Mouse (Mus musculus): Measurements from ENCODE around the gene Noc4l. TPM values are rescaled to one million over a fixed set of nuclear protein-coding genes. Genes with fewer than 3 reads are reported as not detected.

Noc4l gene
- 54.0 and 62.4 TPM in 2 replicates for polyA plus RNA-seq (2015; fragmentation: Nextera tagmentation; extraction: Ambion mirVana)

DNA sequence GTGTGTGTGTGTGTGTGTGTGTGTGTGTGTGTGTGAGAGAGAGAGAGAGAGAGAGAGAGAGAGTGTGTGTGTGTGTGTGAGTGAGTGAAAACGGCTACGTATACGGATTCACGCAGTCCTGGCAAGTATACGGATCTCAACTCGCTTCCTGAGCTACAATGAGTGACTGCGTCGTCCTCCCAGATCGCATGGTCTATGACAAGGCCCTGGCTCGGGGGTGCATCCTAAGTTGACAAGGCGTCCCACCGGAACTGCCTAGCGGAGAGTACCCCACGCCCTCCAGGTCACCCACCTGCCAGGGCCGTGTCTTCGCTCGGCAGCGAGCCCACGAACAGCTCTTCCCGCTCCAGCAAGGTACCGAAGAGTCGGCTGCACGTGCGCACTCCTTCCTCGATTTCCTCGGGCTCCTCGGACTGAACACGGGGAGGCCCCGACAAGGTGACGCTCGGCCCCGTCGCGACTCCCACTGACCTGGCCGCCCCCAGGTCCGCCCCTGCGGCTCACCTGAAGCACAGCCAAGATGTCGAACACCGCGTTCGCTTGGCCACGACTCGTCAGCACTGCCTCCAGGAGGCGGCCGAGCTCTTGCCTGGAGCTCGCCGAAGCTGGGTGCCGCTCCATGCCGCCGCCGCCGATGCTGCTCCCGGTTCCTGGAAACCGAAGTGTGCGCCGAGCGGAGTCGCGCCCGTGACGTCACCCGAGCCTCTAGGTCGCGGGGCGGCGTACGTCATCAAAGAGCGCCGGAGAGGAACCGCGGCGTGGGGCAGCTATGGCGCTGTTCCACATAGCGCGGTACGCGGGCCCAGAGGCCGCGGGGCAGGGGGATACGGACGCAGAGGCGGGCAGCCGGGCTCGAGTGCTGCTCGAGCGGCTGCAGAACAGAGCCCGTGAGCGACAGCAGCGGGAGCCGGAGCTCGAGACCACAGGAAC lies at the start of gene Noc4l, which contains the start of gene Ddx51:
Gene Noc4l (minus strand): TSS at position 699 of the 930 bp plus-strand sequence.
Gene Ddx51 (plus strand): TSS at position 733 of the 930 bp plus-strand sequence.
- ATAC-seq (replicated peaks; ENCODE audit: low FRiP score) = peak; percentile 87
- peaks cover 75% of the 10 kb centered on the region for H3K36me3 ChIP-seq
- 1% methylated on average over 91 of the region's 91 CpGs for WGBS
- peak within 1 kb of the TSS; percentile 84 for H3K4me2 ChIP-seq
- H3K9ac ChIP-seq = peak within 1 kb of the TSS; percentile 89
- H3K4me3 ChIP-seq (replicated peaks) = peak within 1 kb of the TSS; percentile 98
- no peaks in the 10 kb centered on the region for H3K27me3 ChIP-seq
- peaks cover 15% of the 10 kb centered on the region for H3K4me1 ChIP-seq
- H3K27ac ChIP-seq = peak within 1 kb of the TSS; percentile 48; the same call in 1 of the 2 replicates
- no peaks in the 10 kb centered on the region for H3K9me3 ChIP-seq (replicated peaks)

GRCm38 (mm10) chr5:110698617-110699016 lies 45.4 kb upstream of the Noc4l start:
- Histone ChIP-seq H3K27me3 (no peaks in the 10 kb centered on the region), H3K4me2 (no peak overlapping the region), H3K36me3 (peaks cover 95% of the 10 kb centered on the region), H3K9me3 (replicated peaks) (no peaks in the 10 kb centered on the region), H3K9ac (no peak overlapping the region), H3K4me1 (no peaks in the 10 kb centered on the region), H3K27ac (no peak overlapping the region), H3K4me3 (replicated peaks) (no peak overlapping the region)
- 84% methylated on average over 4 of the region's 4 CpGs for WGBS
- ATAC-seq (replicated peaks; ENCODE audit: low FRiP score) = no peak

DNA sequence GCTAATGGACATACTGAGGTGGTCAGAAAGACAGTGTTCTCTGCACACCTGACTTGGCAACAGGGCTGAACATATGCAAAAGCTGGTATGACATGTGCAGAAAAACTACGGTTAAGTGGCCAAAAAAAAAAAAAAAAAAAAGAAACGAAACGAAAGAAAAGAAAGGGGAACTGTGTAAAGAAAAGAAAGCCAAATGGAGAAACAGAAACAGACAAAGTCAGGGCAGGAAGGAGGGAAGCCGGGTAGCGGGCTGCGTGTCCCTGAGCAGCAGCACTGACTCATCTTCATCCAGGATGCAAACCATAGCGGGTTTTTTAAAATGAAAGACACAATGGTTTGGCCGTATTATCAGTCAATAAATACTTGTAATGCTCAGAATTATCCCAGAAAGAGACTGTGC lies 28.8 kb upstream of the Noc4l start:
- Histone ChIP-seq H3K27me3 (no peaks in the 10 kb centered on the region), H3K9ac (no peak overlapping the region), H3K4me1 (no peaks in the 10 kb centered on the region), H3K9me3 (replicated peaks) (no peaks in the 10 kb centered on the region), H3K36me3 (peaks cover 96% of the 10 kb centered on the region), H3K4me3 (replicated peaks) (no peak overlapping the region), H3K27ac (no peak overlapping the region), H3K4me2 (no peak overlapping the region)
- ATAC-seq (replicated peaks; ENCODE audit: low FRiP score) = no peak
- 91% methylated on average over 7 of the region's 8 CpGs for WGBS

DNA sequence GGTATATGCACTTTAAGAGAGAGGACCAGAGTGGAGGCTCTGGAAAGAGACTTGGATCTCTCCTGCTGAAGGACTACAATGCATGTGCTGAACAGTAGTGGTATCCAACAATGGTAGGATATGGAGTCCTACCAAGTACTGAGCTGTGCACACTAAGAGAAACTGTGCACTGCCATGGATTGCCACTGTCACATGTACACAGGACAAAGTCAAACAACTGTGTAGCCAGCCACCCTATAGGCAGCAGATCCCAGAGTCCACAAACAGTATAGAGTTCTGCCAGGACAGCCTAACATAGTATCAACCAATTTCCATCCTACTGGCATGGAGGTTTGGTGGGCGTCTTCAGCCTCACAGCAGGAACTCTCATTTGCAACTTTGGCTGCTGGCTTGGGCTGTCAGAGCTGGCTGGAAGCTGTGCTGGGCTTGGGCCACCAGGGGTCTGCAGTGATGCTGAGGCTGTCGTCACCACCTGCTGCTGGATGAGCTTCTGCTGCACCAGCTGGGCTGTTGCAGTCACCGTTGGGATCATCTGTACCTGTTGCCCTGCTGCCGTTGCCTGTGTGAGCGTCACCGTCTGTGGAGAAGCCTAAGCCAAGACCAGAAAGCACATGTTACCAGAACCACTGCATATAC lies 12.4 kb upstream of the Noc4l start:
- no peak overlapping the region for H3K4me3 ChIP-seq (replicated peaks)
- peaks cover 96% of the 10 kb centered on the region for H3K36me3 ChIP-seq
- WGBS = 73% methylated on average over 6 of the region's 6 CpGs
- H3K9me3 ChIP-seq (replicated peaks) = no peaks in the 10 kb centered on the region
- no peak for ATAC-seq (replicated peaks; ENCODE audit: low FRiP score)
- no peaks in the 10 kb centered on the region for H3K27me3 ChIP-seq
- no peak overlapping the region for H3K4me2 ChIP-seq
- no peak overlapping the region for H3K9ac ChIP-seq
- H3K4me1 ChIP-seq = no peaks in the 10 kb centered on the region
- H3K27ac ChIP-seq = no peak overlapping the region

DNA sequence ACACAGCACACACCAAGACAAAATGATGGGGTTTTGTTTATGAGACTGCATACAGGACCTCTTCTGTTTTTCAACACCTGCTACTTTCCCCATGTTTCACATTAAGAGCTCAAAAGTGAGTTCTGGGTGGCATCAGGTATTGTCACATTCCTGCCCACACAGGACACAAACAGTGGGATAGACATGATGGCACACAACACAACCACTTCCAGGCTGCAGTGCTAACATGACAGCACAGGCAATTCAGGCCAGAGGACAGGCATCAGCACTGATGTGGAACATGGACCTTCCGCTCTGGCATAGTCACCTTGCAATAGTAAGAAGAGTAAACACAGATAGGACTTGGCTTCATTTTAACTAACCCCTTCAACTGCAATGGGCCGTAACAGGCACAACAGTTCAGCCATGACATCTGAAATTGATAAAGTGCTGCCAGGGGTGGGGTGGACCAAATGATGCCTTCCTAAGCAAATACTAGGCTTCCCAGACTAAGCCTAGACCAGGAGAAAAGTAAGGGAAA lies 11.6 kb upstream of the Noc4l start:
- ATAC-seq (replicated peaks; ENCODE audit: low FRiP score) = no peak
- Histone ChIP-seq H3K27me3 (no peaks in the 10 kb centered on the region), H3K4me2 (no peak overlapping the region), H3K9ac (no peak overlapping the region), H3K36me3 (peaks cover 96% of the 10 kb centered on the region), H3K4me1 (no peaks in the 10 kb centered on the region), H3K27ac (no peak overlapping the region), H3K9me3 (replicated peaks) (no peaks in the 10 kb centered on the region), H3K4me3 (replicated peaks) (no peak overlapping the region)
- WGBS = 91% methylated on average over 2 of the region's 2 CpGs

DNA sequence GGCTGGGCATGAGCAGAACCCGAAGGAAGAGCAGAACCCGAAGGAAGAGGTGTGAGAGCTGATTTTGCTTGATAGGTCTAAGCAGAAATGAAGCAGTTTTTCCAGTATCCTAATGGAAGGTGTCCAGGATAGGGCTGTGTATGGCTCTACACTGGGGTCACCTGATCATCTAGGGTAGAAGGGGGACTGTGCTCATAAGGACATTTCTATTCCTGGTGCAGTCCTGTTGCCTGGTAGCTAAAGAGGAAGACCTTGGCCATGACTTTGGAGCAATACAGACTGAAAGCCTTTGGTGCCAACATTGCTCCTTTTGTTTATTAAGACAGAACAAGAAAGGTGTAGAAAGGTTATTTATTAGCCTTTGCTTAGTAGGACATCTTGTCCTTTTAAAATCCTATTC lies 10.8 kb upstream of the Noc4l start:
- WGBS = 86% methylated on average over 2 of the region's 2 CpGs
- H3K4me2 ChIP-seq = no peak overlapping the region
- peaks cover 96% of the 10 kb centered on the region for H3K36me3 ChIP-seq
- no peak overlapping the region for H3K4me3 ChIP-seq (replicated peaks)
- ATAC-seq (replicated peaks; ENCODE audit: low FRiP score) = no peak
- H3K9me3 ChIP-seq (replicated peaks) = no peaks in the 10 kb centered on the region
- H3K9ac ChIP-seq = no peak overlapping the region
- H3K27me3 ChIP-seq = no peaks in the 10 kb centered on the region
- H3K4me1 ChIP-seq = no peaks in the 10 kb centered on the region
- H3K27ac ChIP-seq = no peak overlapping the region

DNA sequence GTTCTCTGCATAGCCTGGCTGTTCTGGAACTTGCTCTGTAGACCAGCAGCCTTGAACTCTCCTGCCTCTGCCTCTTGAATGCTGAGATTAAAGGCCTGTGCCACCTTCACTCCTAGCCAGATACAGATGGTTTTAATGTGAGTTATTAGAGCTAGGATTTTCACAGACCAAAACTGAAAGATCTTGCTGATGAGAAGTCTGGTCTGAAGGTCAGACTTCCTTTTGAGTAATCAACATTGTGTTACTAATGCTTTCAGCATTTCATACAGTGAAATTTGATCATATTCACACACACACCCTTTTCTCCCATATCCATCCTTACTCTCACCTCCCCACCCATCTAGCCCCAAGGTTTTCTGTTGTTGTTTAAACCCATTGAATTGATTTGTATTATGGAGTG lies 6.5 kb upstream of the Noc4l start:
- Histone ChIP-seq H3K27me3 (no peaks in the 10 kb centered on the region), H3K4me2 (no peak overlapping the region), H3K9ac (no peak overlapping the region), H3K36me3 (peaks cover 96% of the 10 kb centered on the region), H3K9me3 (replicated peaks) (no peaks in the 10 kb centered on the region), H3K27ac (no peak overlapping the region), H3K4me3 (replicated peaks) (no peak overlapping the region), H3K4me1 (no peaks in the 10 kb centered on the region)
- ATAC-seq (replicated peaks; ENCODE audit: low FRiP score) = no peak

- WGBS = under 1% methylated on average over 37 of the region's 37 CpGs
- Histone ChIP-seq H3K27ac (no peak overlapping the region; the same call in 1 of the 2 replicates), H3K9me3 (replicated peaks) (no peaks in the 10 kb centered on the region), H3K4me3 (replicated peaks) (peak overlapping the region; percentile 98), H3K9ac (peak overlapping the region; percentile 89), H3K4me2 (peak overlapping the region; percentile 84), H3K27me3 (no peaks in the 10 kb centered on the region), H3K36me3 (peaks cover 75% of the 10 kb centered on the region), H3K4me1 (peaks cover 15% of the 10 kb centered on the region)
- peak; percentile 33 for ATAC-seq (replicated peaks; ENCODE audit: low FRiP score)
Measured at GRCm38 (mm10) chr5:110653686-110654085, 469 bp upstream of the Noc4l start.

GRCm38 (mm10) chr5:110646377-110646776 lies 6.8 kb downstream of the Noc4l start:
- H3K9ac ChIP-seq = no peak overlapping the region
- no peaks in the 10 kb centered on the region for H3K27me3 ChIP-seq
- H3K4me1 ChIP-seq = no peaks in the 10 kb centered on the region
- H3K4me2 ChIP-seq = no peak overlapping the region
- ATAC-seq (replicated peaks; ENCODE audit: low FRiP score) = no peak
- H3K36me3 ChIP-seq = peaks cover 66% of the 10 kb centered on the region
- no peak overlapping the region for H3K27ac ChIP-seq
- no peaks in the 10 kb centered on the region for H3K9me3 ChIP-seq (replicated peaks)
- H3K4me3 ChIP-seq (replicated peaks) = no peak overlapping the region

DNA sequence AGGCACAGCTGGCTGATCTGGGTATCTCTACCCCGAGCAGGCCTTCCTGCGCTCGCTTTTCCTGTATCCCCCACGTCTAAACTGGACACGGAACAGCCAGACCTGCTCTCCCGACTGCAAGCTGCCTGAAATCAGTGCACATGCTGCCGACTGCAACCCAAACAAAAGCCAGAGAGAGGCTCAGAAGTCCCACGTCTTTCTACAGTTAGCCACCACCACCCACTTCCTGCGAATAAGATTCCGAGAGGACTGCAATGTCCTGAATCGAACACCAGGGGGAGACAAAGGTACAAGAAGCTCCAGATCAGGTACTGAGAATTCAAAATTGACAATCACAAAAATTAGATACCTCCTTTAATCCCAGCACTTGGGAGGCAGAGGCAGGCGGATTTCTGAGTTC lies 13.8 kb downstream of the Noc4l start:
- no peak for ATAC-seq (replicated peaks; ENCODE audit: low FRiP score)
- Histone ChIP-seq H3K4me3 (replicated peaks) (0 out of 2 replicates have a peak overlapping the region, but pooled peaks have one; percentile 11), H3K9ac (no peak overlapping the region), H3K27me3 (no peaks in the 10 kb centered on the region), H3K4me2 (peak overlapping the region; percentile 48), H3K4me1 (0 out of 2 replicates have a peak, but pooled peaks cover 5% of the 10 kb centered on the region), H3K9me3 (replicated peaks) (no peaks in the 10 kb centered on the region), H3K36me3 (peaks cover under 1% of the 10 kb centered on the region; the same call in 1 of the 2 replicates), H3K27ac (no peak overlapping the region)
- 24% methylated on average over 12 of the region's 12 CpGs for WGBS

DNA sequence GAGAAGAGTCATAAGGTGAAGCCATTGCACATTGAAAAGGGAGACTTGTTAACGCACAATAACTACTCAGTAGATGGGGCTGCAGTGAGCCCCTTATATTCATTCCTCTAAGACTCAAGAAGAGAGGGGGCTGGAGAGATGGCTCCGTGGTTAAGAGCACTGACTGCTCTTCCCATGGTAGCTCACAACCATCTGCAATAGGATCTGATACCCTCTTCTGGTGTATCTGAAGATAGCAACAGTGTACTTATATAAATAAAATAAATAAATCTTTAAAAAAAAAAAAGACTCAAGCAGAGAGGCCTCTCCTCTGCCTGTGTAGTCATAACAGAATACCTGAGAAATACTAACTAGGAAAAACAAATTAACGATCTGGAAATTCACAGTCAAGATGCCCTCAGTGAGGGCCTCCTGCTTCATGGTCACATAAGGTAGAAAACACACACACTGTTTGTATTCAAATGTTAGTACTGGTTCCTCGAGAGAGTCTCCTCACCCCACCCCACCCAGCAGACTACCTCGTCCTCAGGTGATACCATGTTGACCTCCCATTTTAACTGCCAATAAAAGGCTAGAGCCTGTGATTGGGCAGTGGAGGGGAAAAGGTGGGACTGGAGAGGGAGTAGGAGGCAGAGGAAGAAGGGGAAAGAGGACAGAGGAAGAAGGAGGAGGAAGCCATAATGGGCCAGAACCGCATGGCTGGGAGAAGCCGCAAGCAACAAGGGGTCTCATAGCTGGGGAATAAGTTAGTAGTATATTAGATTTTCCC lies 14.7 kb downstream of the Noc4l start:
- no peak overlapping the region for H3K4me3 ChIP-seq (replicated peaks)
- H3K36me3 ChIP-seq = no peaks in the 10 kb centered on the region
- H3K9me3 ChIP-seq (replicated peaks) = no peaks in the 10 kb centered on the region
- H3K4me2 ChIP-seq = no peak overlapping the region
- no peak overlapping the region for H3K27ac ChIP-seq
- WGBS = 70% methylated on average over 7 of the region's 7 CpGs
- H3K27me3 ChIP-seq = no peaks in the 10 kb centered on the region
- H3K4me1 ChIP-seq = 0 out of 2 replicates have a peak, but pooled peaks cover 5% of the 10 kb centered on the region
- H3K9ac ChIP-seq = no peak overlapping the region
- no peak for ATAC-seq (replicated peaks; ENCODE audit: low FRiP score)

All from kidney, embryonic 15.5 days (tissue).